Mouse (Mus musculus): ENCODE results near the gene Kpna7. TPM values are rescaled to one million over a fixed set of nuclear protein-coding genes. Genes with fewer than 3 reads are reported as not detected.
"Not testable (repeated sequence)": the region's sequence is repeated elsewhere in the genome, so short reads cannot be mapped to it uniquely, and the experiment has no call there.

Kpna7 gene
- polyA plus RNA-seq, 1 experiment from 2014 or later = not detected

- H3K27me3 ChIP-seq = peaks cover 3% of the 10 kb centered on the region; the same call in 1 of the 2 replicates
- ATAC-seq (replicated peaks; ENCODE audit: low FRiP score) = no peak
- H3K36me3 ChIP-seq = no peaks in the 10 kb centered on the region
- H3K27ac ChIP-seq = no peak overlapping the region
- no peak overlapping the region for H3K9ac ChIP-seq
- H3K4me2 ChIP-seq = no peak overlapping the region
- no peak overlapping the region for H3K4me3 ChIP-seq (replicated peaks)
- WGBS = 95% methylated on average over 1 of the region's 1 CpGs
- H3K9me3 ChIP-seq (replicated peaks) = no peaks in the 10 kb centered on the region
- no peaks in the 10 kb centered on the region for H3K4me1 ChIP-seq
Measured at GRCm38 (mm10) chr5:145064765-145065340, 19.0 kb downstream of the Kpna7 start.

DNA sequence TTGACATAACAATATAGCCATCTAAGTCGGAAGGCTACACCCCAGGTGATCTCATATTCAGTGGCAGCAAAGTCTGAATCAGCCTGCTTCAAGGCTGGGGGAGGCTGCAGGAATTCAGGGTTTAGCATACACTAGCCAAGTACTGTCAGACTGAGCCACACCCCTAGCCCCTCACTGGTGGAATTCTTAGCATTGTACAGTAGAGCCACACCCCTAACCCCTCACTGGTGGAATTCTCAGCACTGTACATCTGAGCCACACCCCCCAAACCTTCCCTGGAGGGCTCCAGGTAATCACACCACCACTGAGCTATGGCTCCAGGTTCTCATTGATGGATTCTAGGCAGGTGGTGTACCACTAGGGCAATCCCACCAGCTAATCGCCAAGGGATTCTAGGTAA is 24.3 kb downstream of the Kpna7 start:
- WGBS = 85% methylated on average over 2 of the region's 2 CpGs
- no peaks in the 10 kb centered on the region for H3K36me3 ChIP-seq
- 0 out of 2 replicates have a peak, but pooled peaks have one; percentile 29 for ATAC-seq (replicated peaks; ENCODE audit: low FRiP score)
- H3K4me3 ChIP-seq (replicated peaks) = no peak overlapping the region
- H3K9ac ChIP-seq = no peak overlapping the region
- H3K4me1 ChIP-seq = no peaks in the 10 kb centered on the region
- no peaks in the 10 kb centered on the region for H3K9me3 ChIP-seq (replicated peaks)
- H3K27me3 ChIP-seq = no peaks in the 10 kb centered on the region
- H3K4me2 ChIP-seq = no peak overlapping the region
- H3K27ac ChIP-seq = no peak overlapping the region

DNA sequence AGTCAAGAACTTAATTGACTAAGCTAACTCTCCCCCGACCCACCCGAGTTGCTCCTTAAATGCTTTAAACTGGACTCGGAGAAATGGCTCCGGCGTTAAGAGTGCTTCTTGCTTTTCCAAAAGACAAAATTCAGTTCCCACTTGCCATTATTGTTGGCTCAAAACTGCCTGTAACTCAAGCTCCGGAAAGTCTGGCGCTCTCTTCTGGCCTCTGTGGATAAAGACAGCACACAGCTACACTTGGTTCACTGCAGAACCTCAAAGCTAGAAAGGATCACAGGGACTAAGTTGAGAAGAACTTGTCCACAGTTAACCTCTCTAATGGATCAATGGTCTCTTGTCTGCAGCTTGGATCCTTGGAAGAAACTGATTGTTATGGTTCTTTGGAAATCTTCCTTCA is 25.1 kb downstream of the Kpna7 start:
- ATAC-seq (replicated peaks; ENCODE audit: low FRiP score) = no peak
- H3K4me1 ChIP-seq = no peaks in the 10 kb centered on the region
- H3K9ac ChIP-seq = no peak overlapping the region
- 92% methylated on average over 7 of the region's 7 CpGs for WGBS
- H3K36me3 ChIP-seq = no peaks in the 10 kb centered on the region
- no peaks in the 10 kb centered on the region for H3K27me3 ChIP-seq
- H3K27ac ChIP-seq = no peak overlapping the region
- H3K9me3 ChIP-seq (replicated peaks) = no peaks in the 10 kb centered on the region
- no peak overlapping the region for H3K4me2 ChIP-seq
- no peak overlapping the region for H3K4me3 ChIP-seq (replicated peaks)

GRCm38 (mm10) chr5:145057907-145058306 is 25.9 kb downstream of the Kpna7 start:
- Histone ChIP-seq H3K9me3 (replicated peaks) (no peaks in the 10 kb centered on the region), H3K4me1 (no peaks in the 10 kb centered on the region), H3K27me3 (no peaks in the 10 kb centered on the region), H3K36me3 (no peaks in the 10 kb centered on the region), H3K27ac (no peak overlapping the region), H3K4me2 (no peak overlapping the region), H3K4me3 (replicated peaks) (no peak overlapping the region), H3K9ac (no peak overlapping the region)
- no peak for ATAC-seq (replicated peaks; ENCODE audit: low FRiP score)
- 77% methylated on average over 8 of the region's 8 CpGs for WGBS

GRCm38 (mm10) chr5:145054187-145054586 is 29.6 kb downstream of the Kpna7 start:
- not testable (repeated sequence) for H3K27ac ChIP-seq; H3K4me1 ChIP-seq; H3K36me3 ChIP-seq; ATAC-seq (replicated peaks; ENCODE audit: low FRiP score); H3K9ac ChIP-seq; H3K4me3 ChIP-seq (replicated peaks); H3K27me3 ChIP-seq; H3K4me2 ChIP-seq; H3K9me3 ChIP-seq (replicated peaks)
- WGBS = 89% methylated on average over 3 of the region's 3 CpGs

DNA sequence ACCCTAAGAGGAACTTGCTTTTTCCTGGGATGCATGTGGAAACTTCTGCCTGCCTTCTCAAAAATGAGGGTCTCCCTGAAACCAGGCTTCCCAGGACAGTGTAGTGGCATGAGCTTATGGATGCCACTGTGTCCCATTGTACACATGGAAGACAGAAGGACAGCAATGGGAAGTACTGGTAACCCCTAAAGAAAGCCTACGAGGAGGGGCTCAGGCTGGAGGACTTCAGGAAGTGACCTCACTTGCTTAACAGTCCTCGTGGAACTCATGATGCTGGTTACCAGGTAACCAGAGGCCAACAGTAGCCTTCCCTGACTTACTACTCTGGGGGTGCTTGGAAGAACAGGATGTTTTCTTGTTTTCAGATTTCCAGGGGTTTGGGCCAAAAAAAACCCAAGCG is 41.1 kb downstream of the Kpna7 start, which contains the start of gene 1700018F24Rik:
TSS of gene 1700018F24Rik (plus strand) at position 301 of the 400 bp plus-strand sequence.
- not testable (repeated sequence) for H3K4me2 ChIP-seq; H3K36me3 ChIP-seq; H3K27ac ChIP-seq; ATAC-seq (replicated peaks; ENCODE audit: low FRiP score); H3K4me3 ChIP-seq (replicated peaks); H3K4me1 ChIP-seq; H3K9me3 ChIP-seq (replicated peaks); H3K27me3 ChIP-seq; H3K9ac ChIP-seq
- WGBS = 20% methylated on average over 3 of the region's 3 CpGs

DNA sequence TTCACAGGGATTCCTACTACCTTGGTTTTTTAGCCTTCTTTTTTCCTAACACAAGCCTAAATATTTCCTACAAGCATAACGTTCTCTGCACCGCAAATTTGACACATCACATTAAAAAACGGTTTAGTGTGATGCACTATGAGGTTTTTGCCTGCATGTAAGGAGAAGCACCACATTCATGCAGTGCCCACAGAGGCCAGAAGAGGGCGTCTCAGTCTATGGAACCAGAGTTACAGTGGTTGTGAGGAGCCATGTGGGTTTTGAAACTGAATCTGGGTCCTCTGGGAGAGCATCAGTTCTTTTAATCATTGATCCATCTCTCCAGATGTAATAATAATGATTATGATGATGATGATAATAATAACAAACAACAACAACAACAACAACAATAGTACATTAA is 42.2 kb downstream of the Kpna7 start:
- Histone ChIP-seq H3K27ac (no peak overlapping the region), H3K4me2 (no peak overlapping the region), H3K9ac (no peak overlapping the region), H3K9me3 (replicated peaks) (no peaks in the 10 kb centered on the region), H3K36me3 (no peaks in the 10 kb centered on the region), H3K4me3 (replicated peaks) (no peak overlapping the region), H3K27me3 (no peaks in the 10 kb centered on the region), H3K4me1 (no peaks in the 10 kb centered on the region)
- no peak for ATAC-seq (replicated peaks; ENCODE audit: low FRiP score)
- WGBS = 46% methylated on average over 4 of the region's 4 CpGs

DNA sequence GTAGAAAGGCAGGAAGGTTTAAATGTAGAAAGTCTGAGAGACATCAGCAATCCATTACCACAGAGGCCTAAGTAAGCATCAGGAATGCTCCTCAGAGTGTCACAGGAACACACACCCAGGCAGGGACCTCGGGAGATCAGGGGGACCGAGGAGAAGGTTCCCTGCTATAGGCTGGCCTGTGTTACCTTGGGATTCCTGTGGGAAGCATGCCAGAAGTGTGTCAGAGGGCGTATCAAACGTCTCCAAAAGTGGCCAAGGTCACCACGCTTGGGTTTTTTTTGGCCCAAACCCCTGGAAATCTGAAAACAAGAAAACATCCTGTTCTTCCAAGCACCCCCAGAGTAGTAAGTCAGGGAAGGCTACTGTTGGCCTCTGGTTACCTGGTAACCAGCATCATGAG is 51.4 kb downstream of the Kpna7 start, which contains the start of gene Gm4871:
TSS of gene Gm4871 (minus strand) at position 364 of the 400 bp plus-strand sequence.
- not testable (repeated sequence) for H3K9me3 ChIP-seq (replicated peaks); H3K4me2 ChIP-seq; ATAC-seq (replicated peaks; ENCODE audit: low FRiP score); H3K27ac ChIP-seq; H3K4me1 ChIP-seq; H3K4me3 ChIP-seq (replicated peaks); H3K27me3 ChIP-seq; H3K36me3 ChIP-seq; H3K9ac ChIP-seq
- WGBS = 56% methylated on average over 5 of the region's 5 CpGs

DNA sequence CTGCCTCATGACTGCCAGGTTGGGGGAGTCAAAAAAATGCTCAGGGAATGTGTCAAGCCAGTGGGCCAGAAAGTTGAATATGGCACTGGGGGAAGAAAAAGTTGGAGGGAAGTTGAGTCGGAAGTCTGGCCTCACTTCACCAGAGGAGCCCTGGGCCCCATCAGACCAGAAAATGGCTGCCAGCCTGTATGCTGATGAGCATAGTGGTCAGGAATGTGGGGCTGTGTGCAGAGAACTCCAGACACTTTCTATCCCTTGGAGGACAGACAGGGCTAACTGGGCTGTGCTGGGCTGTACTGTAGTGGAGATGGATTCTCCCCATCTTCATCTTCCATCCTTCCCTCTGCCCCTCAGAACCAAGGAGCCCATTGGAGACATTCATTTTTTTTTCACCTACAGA is 53.4 kb downstream of the Kpna7 start:
- ATAC-seq (replicated peaks; ENCODE audit: low FRiP score); H3K27me3 ChIP-seq; H3K9me3 ChIP-seq (replicated peaks); H3K9ac ChIP-seq; H3K4me3 ChIP-seq (replicated peaks); H3K4me1 ChIP-seq; H3K36me3 ChIP-seq; H3K4me2 ChIP-seq; H3K27ac ChIP-seq: not testable (repeated sequence)
- 83% methylated on average over 1 of the region's 1 CpGs for WGBS

DNA sequence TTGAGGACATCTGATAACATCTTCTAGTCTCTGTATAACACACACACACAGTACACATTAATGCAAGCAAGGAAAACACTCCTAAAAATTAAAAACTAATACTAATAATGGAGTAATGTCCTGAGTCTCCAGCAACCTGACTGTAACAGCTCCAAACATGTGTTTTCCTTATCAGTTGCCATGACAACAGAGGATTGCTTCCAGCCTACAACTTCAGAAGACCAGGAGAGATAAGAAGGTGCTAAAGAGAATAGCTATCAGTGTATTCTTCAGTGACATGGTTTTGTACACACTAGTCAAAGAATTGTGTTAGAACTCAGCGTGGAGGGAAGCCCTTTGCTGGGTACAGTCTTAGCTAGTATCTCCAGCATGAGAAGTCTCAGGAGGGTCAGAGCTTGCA is 63.1 kb downstream of the Kpna7 start:
- not testable (repeated sequence) for H3K4me1 ChIP-seq; H3K27me3 ChIP-seq; H3K4me3 ChIP-seq (replicated peaks); H3K36me3 ChIP-seq; H3K9ac ChIP-seq; H3K27ac ChIP-seq; H3K9me3 ChIP-seq (replicated peaks); ATAC-seq (replicated peaks; ENCODE audit: low FRiP score); H3K4me2 ChIP-seq
- WGBS = 69% methylated on average over 1 of the region's 1 CpGs

- not testable (repeated sequence) for H3K9me3 ChIP-seq (replicated peaks); ATAC-seq (replicated peaks; ENCODE audit: low FRiP score); H3K9ac ChIP-seq; H3K4me1 ChIP-seq; H3K4me3 ChIP-seq (replicated peaks); H3K36me3 ChIP-seq; H3K4me2 ChIP-seq; H3K27me3 ChIP-seq; H3K27ac ChIP-seq
- 44% methylated on average over 1 of the region's 1 CpGs for WGBS
Measured at GRCm38 (mm10) chr5:145020254-145020653, 63.6 kb downstream of the Kpna7 start.

DNA sequence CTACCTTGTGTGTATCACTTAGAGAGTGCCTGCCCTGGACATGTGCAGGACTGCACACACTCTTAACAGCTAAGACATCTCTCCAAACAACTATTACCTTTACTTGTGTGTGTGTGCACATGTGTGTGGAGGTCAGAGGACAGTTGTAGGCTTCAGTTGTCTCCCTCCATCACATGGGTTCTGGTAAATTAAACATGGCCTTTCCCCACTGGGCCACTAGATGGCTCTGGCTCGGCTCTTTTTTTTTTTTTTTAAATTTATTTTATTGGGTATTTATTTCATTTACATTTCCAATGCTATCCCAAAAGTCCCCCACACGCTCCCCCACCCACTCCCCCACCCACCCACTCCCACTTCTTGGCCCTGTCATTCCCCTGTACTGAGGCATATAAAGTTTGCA is 67.1 kb downstream of the Kpna7 start:
- not testable (repeated sequence) for H3K27ac ChIP-seq; H3K4me3 ChIP-seq (replicated peaks); H3K4me1 ChIP-seq; H3K9me3 ChIP-seq (replicated peaks); H3K27me3 ChIP-seq; H3K9ac ChIP-seq; H3K4me2 ChIP-seq; H3K36me3 ChIP-seq; ATAC-seq (replicated peaks; ENCODE audit: low FRiP score)
- WGBS = 20% methylated on average over 2 of the region's 2 CpGs

GRCm38 (mm10) chr5:145014278-145014677 is 69.6 kb downstream of the Kpna7 start:
- ATAC-seq (replicated peaks; ENCODE audit: low FRiP score) = no peak
- Histone ChIP-seq H3K9me3 (replicated peaks) (no peaks in the 10 kb centered on the region), H3K9ac (no peak overlapping the region), H3K27me3 (no peaks in the 10 kb centered on the region), H3K27ac (no peak overlapping the region), H3K36me3 (no peaks in the 10 kb centered on the region), H3K4me2 (no peak overlapping the region), H3K4me1 (no peaks in the 10 kb centered on the region), H3K4me3 (replicated peaks) (no peak overlapping the region)
- 92% methylated on average over 1 of the region's 1 CpGs for WGBS

All from kidney, embryonic 15.5 days (tissue).